Mouse (Mus musculus) liver, embryonic 11.5 days (tissue): ENCODE measurements around the gene Dram1. TPM values are rescaled to one million over a fixed set of nuclear protein-coding genes. Genes with fewer than 3 reads are reported as not detected.
A peak's percentile ranks its signal among the peaks of the same experiment; 100 is the strongest.

ENCODE experiments used
- ATAC-seq: fragments of 200-750 bp; cut with Nextera tagmentation; replicated peaks from 2 replicates; pipeline ENCODE4 v1.8.0; 2017; ENCODE audit warnings: moderate number of reproducible peaks, mild to moderate bottlenecking, moderate TSS enrichment, moderate library complexity; ENCODE audit not compliant: low FRiP score
- DNase-seq: peaks from one replicate; pipeline ENCODE4 v3.0.0-alpha.2; 2017; ENCODE audit warnings: low spot score
- H3K27ac ChIP-seq: fragments of 300-500 bp; sonication (generic); 2 replicates; pipeline ENCODE4 v1.5.1; 2014; ENCODE audit warnings: mild to moderate bottlenecking, low read depth, low read length, control low read depth
- H3K27me3 ChIP-seq: fragments of 300-500 bp; sonication (generic); replicated peaks from 2 replicates; pipeline ENCODE4 v1.6.1; 2014; ENCODE audit warnings: low read length, mixed read lengths; ENCODE audit not compliant: control insufficient read depth, insufficient read depth
- H3K36me3 ChIP-seq: fragments of 300-500 bp; sonication (generic); 2 replicates; pipeline ENCODE4 v1.6.1; 2014; ENCODE audit warnings: mild to moderate bottlenecking, low read length, moderate library complexity, mixed read lengths; ENCODE audit not compliant: control insufficient read depth, insufficient read depth
- H3K4me1 ChIP-seq: fragments of 300-500 bp; sonication (generic); replicated peaks from 2 replicates; pipeline ENCODE4 v1.6.1; 2014; ENCODE audit warnings: low read length, mixed read lengths; ENCODE audit not compliant: control insufficient read depth, insufficient read depth
- H3K4me2 ChIP-seq: fragments of 300-500 bp; sonication (generic); 2 replicates; pipeline ENCODE4 v1.6.1; 2014; ENCODE audit warnings: mild to moderate bottlenecking, control low read depth, moderate library complexity
- H3K4me3 ChIP-seq: fragments of 300-500 bp; sonication (generic); 2 replicates; pipeline ENCODE4 v1.5.1; 2014; ENCODE audit warnings: low read depth, low read length, control low read depth
- H3K9ac ChIP-seq: fragments of 300-500 bp; sonication (generic); 2 replicates; pipeline ENCODE4 v1.6.1; 2014; ENCODE audit warnings: low read depth, low read length, control low read depth
- H3K9me3 ChIP-seq: fragments of 300-500 bp; sonication (generic); 2 replicates; pipeline ENCODE4 v1.6.1; 2016; ENCODE audit warnings: low read length, inconsistent platforms, mixed read lengths; ENCODE audit not compliant: control insufficient read depth
- WGBS: fragments of 180-500 bp; shearing (Covaris S2); extraction: QIAGEN DNeasy Blood & Tissue Kit; methylation state at CpG from one replicate; pipeline ENCODE4 v1.1.7; 2014; 5-methylcytosine and 5-hydroxymethylcytosine counted together
- polyA plus RNA-seq: library from polyadenylated mRNA; unstranded; fragments of >200 nt; fragmentation: Nextera tagmentation; extraction: Ambion mirVana; gene quantifications from 2 replicates; pipeline ENCODE4 v1.2.1, GENCODE M21; 2014

Dram1 gene
- polyA plus RNA-seq: 0.99 and 1.0 TPM in 2 replicates

DNA sequence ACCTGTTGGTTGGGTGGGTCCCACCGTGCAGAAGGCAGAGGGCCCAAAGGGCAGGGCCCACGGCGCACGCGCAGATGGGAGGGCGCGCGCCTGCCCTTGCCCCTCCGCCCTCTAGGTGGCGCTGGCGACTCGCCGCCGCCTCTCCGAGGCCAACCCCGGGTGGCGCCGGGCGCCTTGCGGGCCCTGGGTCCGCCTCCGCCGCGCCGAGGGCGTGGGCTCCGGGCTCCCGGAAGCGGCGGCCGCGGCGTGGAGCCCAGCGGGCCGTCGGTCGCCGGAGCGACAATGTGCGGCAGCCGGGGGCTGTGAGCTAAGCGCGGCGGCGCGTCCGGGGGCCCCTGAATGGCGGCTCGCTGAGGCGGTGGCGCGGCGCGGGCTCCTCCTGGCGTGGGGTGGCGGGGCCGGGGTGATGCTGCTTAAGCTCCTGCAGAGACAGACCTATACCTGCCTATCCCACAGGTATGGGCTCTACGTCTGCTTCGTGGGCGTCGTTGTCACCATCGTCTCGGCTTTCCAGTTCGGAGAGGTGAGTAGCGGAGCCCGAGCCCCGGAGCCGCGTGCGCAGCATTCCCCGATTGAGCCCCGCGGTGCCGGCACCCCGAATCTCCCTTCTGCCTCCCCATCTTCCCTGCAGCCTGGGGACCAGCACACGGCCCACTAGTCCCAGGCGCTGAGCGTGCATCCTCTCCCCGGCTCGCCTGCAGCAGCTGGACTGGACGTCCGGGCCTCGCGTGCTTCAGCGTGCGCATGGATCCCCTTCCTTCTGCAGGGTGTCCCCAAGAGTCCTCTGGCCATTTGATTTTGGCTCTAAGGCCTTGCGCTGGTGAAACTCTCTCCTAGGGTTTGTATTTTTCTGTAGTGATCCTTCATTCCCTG, at the start of gene Dram1, which contains the start of gene Gnptab:
Dram1 (minus strand) TSS at position 68 of the 873 bp plus-strand sequence.
Gnptab (plus strand) TSS at position 120 of the 873 bp plus-strand sequence.
- H3K27me3 ChIP-seq: no peaks in the 10 kb centered on the region

DNA sequence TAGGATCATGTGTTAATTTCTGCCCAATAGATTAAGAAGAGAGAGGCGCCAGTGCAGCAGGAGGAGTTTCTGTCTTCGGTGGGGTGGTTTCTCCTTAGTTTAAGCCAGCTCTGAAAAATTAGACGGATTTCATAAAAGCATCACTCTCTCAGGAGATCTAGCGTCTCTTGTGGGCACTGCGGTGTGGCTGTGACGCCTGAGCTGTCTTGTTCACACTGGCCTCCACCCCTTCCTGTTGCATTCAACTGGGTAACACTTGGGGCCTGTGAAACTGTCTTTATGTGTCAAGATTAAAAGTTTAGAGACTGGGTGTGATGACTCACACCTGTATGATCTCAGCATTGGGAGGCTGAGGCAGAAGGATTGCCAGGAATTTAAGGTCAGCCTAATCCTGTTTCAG, 49.1 kb upstream of the Dram1 start:
- no peaks in the 10 kb centered on the region for H3K9me3 ChIP-seq
- H3K27me3 ChIP-seq: no peaks in the 10 kb centered on the region
- H3K9ac ChIP-seq: no peak overlapping the region
- DNase-seq: no peak
- no peak overlapping the region for H3K4me3 ChIP-seq
- H3K36me3 ChIP-seq: peaks cover 9% of the 10 kb centered on the region; the same call in 1 of the 2 replicates
- no peak overlapping the region for H3K27ac ChIP-seq
- H3K4me1 ChIP-seq: no peaks in the 10 kb centered on the region
- ATAC-seq: no peak
- no peak overlapping the region for H3K4me2 ChIP-seq
- WGBS: 92% methylated on average over 6 of the region's 6 CpGs

More for the DNA sequence above, at the start of gene Dram1, which contains the start of gene Gnptab:
- Histone ChIP-seq H3K9ac (peak within 1 kb of the TSS; percentile 82), H3K9me3 (no peaks in the 10 kb centered on the region), H3K27ac (peak within 1 kb of the TSS; percentile 75), H3K4me2 (peak within 1 kb of the TSS; percentile 94), H3K4me3 (peak within 1 kb of the TSS; percentile 83), H3K4me1 (peaks cover 27% of the 10 kb centered on the region), H3K36me3 (no peaks in the 10 kb centered on the region)
- ATAC-seq (peak; percentile 85), DNase-seq (peak; percentile 86)
- under 1% methylated on average over 86 of the region's 87 CpGs for WGBS

DNA sequence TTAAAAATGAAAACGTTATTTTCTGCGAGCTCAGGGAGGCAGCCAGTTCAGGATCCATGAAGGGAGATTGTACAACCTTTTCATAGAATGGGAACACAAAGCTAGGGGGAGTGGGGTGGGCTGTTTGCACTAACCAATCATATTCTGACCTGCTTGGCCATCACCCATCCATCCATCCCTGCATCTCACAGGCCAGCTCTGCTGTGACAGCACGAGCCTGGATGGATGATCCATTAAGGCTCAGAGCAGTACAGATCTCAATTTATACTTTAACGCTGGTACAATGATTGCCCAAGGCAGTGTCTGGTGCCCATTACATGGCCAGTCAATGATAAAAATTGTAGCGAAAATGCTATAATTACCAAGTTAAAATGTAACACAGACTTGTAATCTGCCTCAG, 48.0 kb upstream of the Dram1 start:
- no peak; the same call in 1 of the 2 replicates for ATAC-seq
- Histone ChIP-seq H3K9me3 (no peaks in the 10 kb centered on the region), H3K27ac (no peak overlapping the region), H3K4me2 (no peak overlapping the region), H3K36me3 (peaks cover 8% of the 10 kb centered on the region; the same call in 1 of the 2 replicates), H3K4me3 (no peak overlapping the region), H3K9ac (no peak overlapping the region), H3K27me3 (no peaks in the 10 kb centered on the region), H3K4me1 (no peaks in the 10 kb centered on the region)
- 56% methylated on average over 5 of the region's 5 CpGs for WGBS
- no peak for DNase-seq

DNA sequence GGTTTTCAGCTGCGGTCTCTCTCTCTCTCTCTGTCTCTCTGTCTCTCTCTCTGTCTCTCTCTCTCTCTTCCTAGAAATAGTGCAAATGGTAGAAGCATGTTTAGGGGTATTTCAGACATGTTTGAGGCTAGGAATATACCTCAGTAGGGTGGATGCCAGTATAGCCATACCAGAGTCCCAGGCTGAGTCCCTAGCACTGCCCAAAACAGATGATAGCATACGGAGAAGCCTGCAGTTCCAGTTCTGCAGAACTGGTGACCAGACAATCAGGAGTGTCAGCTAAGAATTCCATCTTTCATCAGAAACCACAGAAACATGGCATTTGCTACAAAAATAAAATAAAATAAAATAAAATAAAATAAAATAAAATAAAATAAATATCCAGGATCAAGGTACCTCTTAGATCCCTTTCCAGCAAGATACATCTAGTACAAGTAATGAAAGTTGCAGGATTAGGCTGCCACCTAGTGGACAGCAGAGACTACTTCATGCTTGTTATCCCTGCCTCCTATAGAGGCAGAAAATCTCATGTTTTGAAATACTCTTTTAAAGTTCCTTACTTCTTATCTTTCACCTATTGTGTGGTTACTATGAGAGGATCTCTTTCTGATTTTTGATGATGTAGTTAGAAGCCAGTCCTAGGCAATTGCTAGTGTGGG, 47.4 kb upstream of the Dram1 start:
- peak; percentile 70 for ATAC-seq
- no peak for DNase-seq
- WGBS: 88% methylated on average over 2 of the region's 2 CpGs

DNA sequence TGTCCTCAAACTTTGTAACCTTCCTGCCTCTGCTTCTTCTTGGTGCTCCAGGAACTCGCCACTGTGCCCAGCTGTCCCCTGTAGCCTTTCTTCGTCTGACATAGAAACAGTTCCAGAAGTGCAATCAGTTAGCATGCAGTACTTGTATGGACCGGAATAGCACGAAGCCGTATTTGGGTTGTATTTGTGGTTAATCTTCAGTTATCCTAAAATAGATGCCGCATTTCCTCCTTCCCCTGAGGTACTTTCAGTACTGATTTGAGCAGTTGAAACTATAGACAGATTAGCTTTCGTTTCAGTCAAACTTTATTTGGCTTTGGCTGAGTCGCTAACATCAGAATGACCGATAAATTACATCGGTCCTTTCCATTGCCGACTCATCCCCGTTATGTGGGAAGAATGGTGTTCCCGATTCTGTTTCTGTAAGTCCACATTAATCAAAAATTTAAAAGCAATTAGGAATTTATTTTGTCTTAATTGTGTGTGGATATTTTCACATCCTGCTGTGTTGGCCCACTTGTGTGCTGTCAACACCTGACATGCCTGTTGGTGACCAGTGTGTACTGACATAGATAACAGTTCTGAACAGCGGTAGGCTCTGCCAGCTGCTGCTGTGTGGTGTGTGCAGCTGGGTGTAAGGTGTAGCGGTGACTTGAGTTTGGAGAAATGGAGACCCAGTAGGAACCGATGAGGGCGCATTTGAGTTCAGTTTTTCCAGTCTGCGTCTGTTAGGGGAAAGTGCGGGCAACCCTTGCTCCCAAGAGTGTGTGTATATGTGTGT, 42.0 kb upstream of the Dram1 start:
- DNase-seq: no peak

More for the DNA sequence above, 47.4 kb upstream of the Dram1 start:
- H3K36me3 ChIP-seq: peaks cover 8% of the 10 kb centered on the region; the same call in 1 of the 2 replicates
- no peaks in the 10 kb centered on the region for H3K4me1 ChIP-seq
- no peak overlapping the region for H3K4me2 ChIP-seq
- no peak overlapping the region for H3K4me3 ChIP-seq
- H3K9me3 ChIP-seq: no peaks in the 10 kb centered on the region
- no peak overlapping the region for H3K27ac ChIP-seq
- no peaks in the 10 kb centered on the region for H3K27me3 ChIP-seq
- H3K9ac ChIP-seq: no peak overlapping the region

DNA sequence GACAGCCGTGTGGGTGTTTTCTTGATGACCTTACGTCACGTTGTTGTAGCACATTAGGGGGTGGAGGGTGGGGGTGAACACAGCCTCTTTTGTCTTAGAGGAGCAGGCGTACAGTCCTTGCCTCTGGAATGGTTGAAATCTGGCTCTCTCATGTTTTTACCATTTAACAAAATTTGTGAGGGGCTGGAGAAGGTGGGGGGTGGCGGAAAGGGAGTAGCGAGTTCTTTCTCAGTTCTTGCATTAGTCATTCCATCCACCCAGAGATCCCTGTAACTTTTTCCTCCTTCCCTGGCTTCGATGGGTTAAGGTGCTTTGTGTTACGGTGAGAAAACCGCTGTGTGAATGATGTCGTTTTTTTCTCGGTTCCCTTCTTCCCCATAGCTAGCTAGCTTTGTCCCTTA, 41.3 kb upstream of the Dram1 start:
- 81% methylated on average over 11 of the region's 11 CpGs for WGBS
- no peak for ATAC-seq
- no peaks in the 10 kb centered on the region for H3K9me3 ChIP-seq
- 0 out of 2 replicates have a peak, but pooled peaks cover 3% of the 10 kb centered on the region for H3K36me3 ChIP-seq
- H3K27ac ChIP-seq: no peak overlapping the region
- no peak overlapping the region for H3K9ac ChIP-seq
- no peak overlapping the region for H3K4me3 ChIP-seq
- no peak for DNase-seq
- no peaks in the 10 kb centered on the region for H3K4me1 ChIP-seq
- no peak overlapping the region for H3K4me2 ChIP-seq
- H3K27me3 ChIP-seq: no peaks in the 10 kb centered on the region

More for the DNA sequence above, 42.0 kb upstream of the Dram1 start:
- no peak overlapping the region for H3K27ac ChIP-seq
- no peaks in the 10 kb centered on the region for H3K27me3 ChIP-seq
- no peak overlapping the region for H3K4me2 ChIP-seq
- no peak overlapping the region for H3K4me3 ChIP-seq
- no peak overlapping the region for H3K9ac ChIP-seq
- WGBS: 85% methylated on average over 19 of the region's 19 CpGs
- H3K9me3 ChIP-seq: no peaks in the 10 kb centered on the region
- H3K4me1 ChIP-seq: no peaks in the 10 kb centered on the region
- 0 out of 2 replicates have a peak, but pooled peaks cover 3% of the 10 kb centered on the region for H3K36me3 ChIP-seq
- ATAC-seq: no peak

DNA sequence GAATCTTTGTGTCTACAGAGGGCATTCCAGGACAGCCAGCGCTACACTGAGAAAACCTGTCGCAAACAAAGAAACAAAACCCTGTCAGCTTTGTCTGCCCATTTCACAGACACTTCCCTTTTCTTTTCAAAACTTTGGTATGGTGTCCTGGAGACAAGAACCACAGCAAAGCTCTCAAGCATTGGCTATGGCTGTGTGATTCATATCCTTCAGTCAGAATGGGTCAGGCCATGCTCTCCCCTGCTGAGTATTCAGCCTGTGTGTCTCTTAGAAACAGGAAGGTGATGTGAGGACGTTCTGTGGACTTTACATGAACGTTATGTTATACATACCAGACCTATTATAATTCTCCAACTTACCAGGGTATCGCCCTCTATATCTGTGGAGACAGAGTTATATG, 38.8 kb upstream of the Dram1 start:
- H3K36me3 ChIP-seq: no peaks in the 10 kb centered on the region; the same call in 1 of the 2 replicates
- 84% methylated on average over 5 of the region's 5 CpGs for WGBS
- no peak overlapping the region for H3K4me2 ChIP-seq
- no peaks in the 10 kb centered on the region for H3K4me1 ChIP-seq
- no peak overlapping the region for H3K4me3 ChIP-seq
- H3K9me3 ChIP-seq: no peaks in the 10 kb centered on the region
- DNase-seq (no peak), ATAC-seq (no peak)
- no peaks in the 10 kb centered on the region for H3K27me3 ChIP-seq
- H3K9ac ChIP-seq: no peak overlapping the region
- H3K27ac ChIP-seq: no peak overlapping the region

DNA sequence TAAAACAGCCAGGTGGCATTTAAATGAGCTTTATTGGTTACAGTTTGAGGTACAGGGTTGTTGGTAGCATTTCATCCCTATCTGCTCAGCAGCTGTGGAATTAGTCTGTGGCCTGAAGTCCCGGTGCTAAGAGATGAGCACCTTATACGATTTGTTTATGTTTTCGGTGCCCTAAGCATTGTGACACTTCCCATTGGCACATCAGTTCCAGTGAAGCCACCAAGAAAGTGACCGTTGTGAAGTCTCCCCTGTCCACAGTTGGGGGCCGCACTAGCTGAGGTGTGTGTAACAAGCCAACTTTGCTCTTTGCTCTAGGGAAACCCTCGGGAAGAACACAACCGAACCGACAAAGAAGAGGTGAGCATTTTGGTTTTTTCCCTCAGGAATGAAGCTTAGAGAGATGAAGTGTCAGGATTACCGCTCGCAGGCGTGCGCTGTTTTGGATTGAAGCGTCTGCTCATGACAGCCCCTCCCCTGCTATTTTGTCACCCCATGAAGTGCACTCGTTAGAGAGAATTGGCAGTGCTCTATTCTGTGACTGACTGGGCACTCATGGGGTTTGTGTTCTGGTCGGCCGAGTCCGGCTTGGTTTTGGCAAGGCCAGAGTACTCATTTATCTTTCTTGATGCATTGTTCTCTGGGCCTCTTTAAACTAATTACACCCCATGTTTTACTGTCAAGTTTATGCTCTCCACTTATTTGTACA, 33.6 kb upstream of the Dram1 start:
- no peaks in the 10 kb centered on the region for H3K27me3 ChIP-seq
- H3K4me1 ChIP-seq: no peaks in the 10 kb centered on the region
- H3K4me3 ChIP-seq: no peak overlapping the region
- H3K9me3 ChIP-seq: no peaks in the 10 kb centered on the region
- WGBS: 82% methylated on average over 17 of the region's 17 CpGs
- H3K4me2 ChIP-seq: no peak overlapping the region
- no peak overlapping the region for H3K27ac ChIP-seq
- no peaks in the 10 kb centered on the region; the same call in 1 of the 2 replicates for H3K36me3 ChIP-seq
- ATAC-seq (no peak), DNase-seq (no peak)
- no peak overlapping the region for H3K9ac ChIP-seq
